Mouse (Mus musculus) liver, adult 2 months (tissue): ENCODE data around the gene Olfr1432.

ENCODE experiments used
- CTCF ChIP-seq: fragments of 200-500 bp; IDR thresholded peaks from 2 replicates; pipeline ENCODE4 v1.5.1; 2011; ENCODE audit warnings: low read depth, low read length, control low read depth
- POLR2A ChIP-seq: fragments of 200-500 bp; IDR thresholded peaks from 2 replicates; pipeline ENCODE4 v1.6.1; 2011; ENCODE audit warnings: low read length, control low read depth; ENCODE audit not compliant: insufficient read depth; ENCODE audit errors: extremely low read depth

DNA sequence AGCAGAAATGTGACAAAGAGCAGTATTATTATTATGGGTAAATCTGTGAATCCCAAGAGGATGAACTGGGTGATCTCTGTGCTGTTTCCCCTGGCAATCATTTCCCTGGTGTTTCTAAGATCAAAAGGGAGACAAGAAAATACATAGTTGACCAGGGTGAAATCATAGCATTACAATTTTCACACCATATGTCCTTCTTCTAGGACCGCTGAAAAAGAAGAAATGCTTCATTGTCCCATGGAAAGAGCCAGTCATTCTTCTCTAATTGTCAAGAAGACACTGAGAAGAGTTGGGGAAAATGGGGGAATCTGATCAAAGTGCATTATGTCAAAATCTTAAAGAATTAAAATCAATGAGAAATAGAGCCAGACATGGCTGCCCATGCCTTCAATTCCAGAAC lies 9.2 kb upstream of the Olfr1432 start, which contains the start of gene Olfr262:
- no peak for TF ChIP-seq CTCF
- no peak for TF ChIP-seq POLR2A
